Mouse (Mus musculus) liver, postnatal 0 days (tissue): ENCODE measurements around the gene Golph3l.
A peak's percentile ranks its signal among the peaks of the same experiment; 100 is the strongest.

ENCODE experiments used
- CTCF ChIP-seq: sonication (generic); IDR thresholded peaks from 2 replicates; pipeline ENCODE4 v1.5.1; 2016; ENCODE audit warnings: antibody characterized with exemption, low read depth
- EP300 ChIP-seq: IDR thresholded peaks from 2 replicates; pipeline ENCODE4 v1.6.1; 2016; ENCODE audit warnings: antibody characterized with exemption, low read depth, mild to moderate bottlenecking

DNA sequence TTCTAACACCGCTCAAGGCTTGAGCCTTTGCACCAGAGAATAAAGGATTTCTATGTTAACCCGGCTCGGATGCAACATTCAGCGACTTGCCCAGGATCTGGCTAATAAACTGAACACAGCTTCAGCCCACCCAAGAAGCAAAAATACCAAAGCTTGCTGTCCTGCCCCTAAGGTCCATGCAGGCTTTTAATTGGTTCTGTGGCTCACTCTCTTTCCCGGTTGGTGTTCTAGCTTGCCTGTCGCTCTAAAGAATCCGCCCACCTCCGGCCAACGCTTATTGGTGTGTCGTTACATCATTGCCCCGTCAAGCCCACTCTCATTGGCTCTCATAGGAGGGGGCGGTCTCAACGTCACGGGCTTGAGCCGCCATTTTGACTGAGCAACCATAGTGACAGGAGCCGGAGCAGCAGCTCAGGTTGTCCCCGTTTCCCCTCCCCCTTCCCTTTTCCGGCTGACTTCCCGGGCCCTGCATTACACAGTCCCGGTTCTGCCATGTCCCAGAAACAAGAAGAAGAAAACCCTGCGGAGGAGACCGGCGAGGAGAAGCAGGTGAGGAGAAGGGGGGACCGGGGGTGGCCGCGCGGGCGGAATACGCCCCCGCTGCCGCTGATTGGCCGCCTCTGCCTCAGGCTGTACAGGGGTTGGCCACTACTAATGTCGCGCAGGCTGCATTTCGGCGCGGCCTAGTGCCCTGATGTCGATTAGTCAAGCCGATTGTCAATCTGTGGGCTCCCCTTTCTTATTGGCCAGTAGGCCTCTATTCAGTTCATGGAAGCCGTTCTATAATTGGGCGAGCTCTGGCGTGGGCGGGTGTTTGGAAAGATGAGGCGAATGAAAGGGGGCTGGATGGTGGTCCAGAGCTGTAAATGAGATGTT, 36.1 kb downstream of the Golph3l start, which contains the start of gene Ensa:
- TF ChIP-seq CTCF (no peak), EP300 (peak; percentile 59; the same call in 1 of the 2 replicates)
